Mouse (Mus musculus) heart, embryonic 12.5 days (tissue): ENCODE data around the gene Fam196b. TPM values are rescaled to one million over a fixed set of nuclear protein-coding genes. Genes with fewer than 3 reads are reported as not detected.

ENCODE experiments used
- ATAC-seq: fragments of 200-750 bp; cut with Nextera tagmentation; 2 replicates; pipeline ENCODE4 v1.8.0; 2017; ENCODE audit warnings: moderate TSS enrichment, moderate library complexity; ENCODE audit not compliant: insufficient number of reproducible peaks, low FRiP score
- H3K27ac ChIP-seq: fragments of 300-500 bp; sonication (generic); 2 replicates; pipeline ENCODE4 v1.5.1; 2016; ENCODE audit warnings: mild to moderate bottlenecking, moderate library complexity; ENCODE audit not compliant: poor library complexity, severe bottlenecking
- H3K27me3 ChIP-seq: fragments of 300-500 bp; sonication (generic); replicated peaks from 2 replicates; pipeline ENCODE4 v1.6.1; 2016; ENCODE audit warnings: mild to moderate bottlenecking, moderate library complexity
- H3K36me3 ChIP-seq: fragments of 300-500 bp; sonication (generic); 2 replicates; pipeline ENCODE4 v1.6.1; 2016; ENCODE audit warnings: mild to moderate bottlenecking, moderate library complexity
- H3K4me1 ChIP-seq: fragments of 300-500 bp; sonication (generic); replicated peaks from 2 replicates; pipeline ENCODE4 v1.6.1; 2016; ENCODE audit warnings: mild to moderate bottlenecking
- H3K4me2 ChIP-seq: fragments of 300-500 bp; sonication (generic); 2 replicates; pipeline ENCODE4 v1.6.1; 2016; ENCODE audit warnings: mild to moderate bottlenecking, moderate library complexity
- H3K4me3 ChIP-seq: fragments of 300-500 bp; sonication (generic); 2 replicates; pipeline ENCODE4 v1.5.1; 2016; ENCODE audit warnings: mild to moderate bottlenecking
- H3K9ac ChIP-seq: fragments of 300-500 bp; sonication (generic); 2 replicates; pipeline ENCODE4 v1.6.1; 2016; ENCODE audit warnings: mild to moderate bottlenecking, moderate library complexity
- H3K9me3 ChIP-seq: fragments of 300-500 bp; sonication (generic); replicated peaks from 2 replicates; pipeline ENCODE4 v1.6.1; 2016; ENCODE audit warnings: mild to moderate bottlenecking, moderate library complexity
- WGBS: fragments of 180-500 bp; shearing (Covaris S2); methylation state at CpG from one replicate; pipeline ENCODE4 v1.1.7; 2016; 5-methylcytosine and 5-hydroxymethylcytosine counted together
- polyA plus RNA-seq: library from polyadenylated mRNA; unstranded; fragments of >200 nt; fragmentation: Nextera tagmentation; extraction: Ambion mirVana; gene quantifications from 2 replicates; pipeline ENCODE4 v1.2.1, GENCODE M21; 2016

The Fam196b gene
- polyA plus RNA-seq, 1 experiment from 2014 or later = 0.61 TPM

- no peak overlapping the region for H3K27ac ChIP-seq
- no peaks in the 10 kb centered on the region for H3K27me3 ChIP-seq
- 45% methylated on average over 7 of the region's 7 CpGs for WGBS
- H3K9ac ChIP-seq = no peak overlapping the region
- H3K4me1 ChIP-seq = peaks cover 18% of the 10 kb centered on the region
- no peak overlapping the region for H3K4me3 ChIP-seq
- H3K4me2 ChIP-seq = no peak overlapping the region
- no peaks in the 10 kb centered on the region for H3K9me3 ChIP-seq
- no peaks in the 10 kb centered on the region for H3K36me3 ChIP-seq
- ATAC-seq = no peak
These were observed 17.9 kb downstream of the Fam196b start for GRCm38 (mm10) chr11:34332344-34333031.

DNA sequence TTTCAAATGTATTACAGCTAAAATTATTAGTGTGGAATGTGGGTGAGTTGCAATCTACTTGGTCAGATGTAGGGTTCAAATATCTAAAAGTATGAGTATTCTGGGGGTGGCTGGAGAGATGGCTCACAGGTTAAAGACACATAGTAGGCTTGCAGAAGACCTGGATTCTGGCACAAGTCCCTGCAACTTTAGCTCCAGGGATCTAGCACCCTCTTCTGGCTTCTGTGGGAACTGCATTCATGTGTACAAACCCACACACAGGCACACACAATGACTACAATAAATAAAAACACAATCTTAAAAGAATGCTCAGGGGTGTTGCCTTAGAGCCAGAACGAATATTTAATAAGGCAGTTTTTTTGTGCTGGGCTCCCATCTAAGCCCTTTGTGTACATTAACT is 23.3 kb downstream of the Fam196b start:
- no peak overlapping the region for H3K4me3 ChIP-seq
- no peaks in the 10 kb centered on the region for H3K36me3 ChIP-seq
- H3K27me3 ChIP-seq = no peaks in the 10 kb centered on the region
- no peak overlapping the region for H3K27ac ChIP-seq
- H3K4me1 ChIP-seq = peaks cover 32% of the 10 kb centered on the region
- no peak overlapping the region for H3K4me2 ChIP-seq
- H3K9me3 ChIP-seq = 0 out of 2 replicates have a peak, but pooled peaks cover 2% of the 10 kb centered on the region
- no peak for ATAC-seq
- 72% methylated on average over 1 of the region's 1 CpGs for WGBS
- no peak overlapping the region for H3K9ac ChIP-seq

GRCm38 (mm10) chr11:34339693-34340092 is 25.1 kb downstream of the Fam196b start:
- no peak overlapping the region for H3K4me3 ChIP-seq
- ATAC-seq = no peak
- H3K36me3 ChIP-seq = no peaks in the 10 kb centered on the region
- WGBS = 59% methylated on average over 5 of the region's 5 CpGs
- peaks cover 42% of the 10 kb centered on the region for H3K4me1 ChIP-seq
- H3K4me2 ChIP-seq = no peak overlapping the region
- no peak overlapping the region for H3K9ac ChIP-seq
- no peaks in the 10 kb centered on the region for H3K27me3 ChIP-seq
- 0 out of 2 replicates have a peak, but pooled peaks cover 2% of the 10 kb centered on the region for H3K9me3 ChIP-seq
- no peak overlapping the region for H3K27ac ChIP-seq

- Histone ChIP-seq H3K9me3 (no peaks in the 10 kb centered on the region), H3K4me2 (0 out of 2 replicates have a peak overlapping the region, but pooled peaks have one; percentile 4), H3K9ac (no peak overlapping the region), H3K27me3 (no peaks in the 10 kb centered on the region), H3K36me3 (no peaks in the 10 kb centered on the region), H3K4me1 (peaks cover 45% of the 10 kb centered on the region), H3K4me3 (no peak overlapping the region), H3K27ac (peak overlapping the region; percentile 56)
- ATAC-seq = peak; percentile 37
- WGBS = 35% methylated on average over 4 of the region's 4 CpGs
These were observed 29.2 kb downstream of the Fam196b start for GRCm38 (mm10) chr11:34343742-34344307.

- no peaks in the 10 kb centered on the region for H3K36me3 ChIP-seq
- WGBS = 57% methylated on average over 5 of the region's 5 CpGs
- H3K9ac ChIP-seq = no peak overlapping the region
- peaks cover 44% of the 10 kb centered on the region for H3K4me1 ChIP-seq
- no peaks in the 10 kb centered on the region for H3K27me3 ChIP-seq
- no peak overlapping the region for H3K4me3 ChIP-seq
- no peaks in the 10 kb centered on the region for H3K9me3 ChIP-seq
- ATAC-seq = no peak
- peak overlapping the region; percentile 56 for H3K27ac ChIP-seq
- H3K4me2 ChIP-seq = 0 out of 2 replicates have a peak overlapping the region, but pooled peaks have one; percentile 4
These were observed 29.7 kb downstream of the Fam196b start for GRCm38 (mm10) chr11:34344310-34344709.

DNA sequence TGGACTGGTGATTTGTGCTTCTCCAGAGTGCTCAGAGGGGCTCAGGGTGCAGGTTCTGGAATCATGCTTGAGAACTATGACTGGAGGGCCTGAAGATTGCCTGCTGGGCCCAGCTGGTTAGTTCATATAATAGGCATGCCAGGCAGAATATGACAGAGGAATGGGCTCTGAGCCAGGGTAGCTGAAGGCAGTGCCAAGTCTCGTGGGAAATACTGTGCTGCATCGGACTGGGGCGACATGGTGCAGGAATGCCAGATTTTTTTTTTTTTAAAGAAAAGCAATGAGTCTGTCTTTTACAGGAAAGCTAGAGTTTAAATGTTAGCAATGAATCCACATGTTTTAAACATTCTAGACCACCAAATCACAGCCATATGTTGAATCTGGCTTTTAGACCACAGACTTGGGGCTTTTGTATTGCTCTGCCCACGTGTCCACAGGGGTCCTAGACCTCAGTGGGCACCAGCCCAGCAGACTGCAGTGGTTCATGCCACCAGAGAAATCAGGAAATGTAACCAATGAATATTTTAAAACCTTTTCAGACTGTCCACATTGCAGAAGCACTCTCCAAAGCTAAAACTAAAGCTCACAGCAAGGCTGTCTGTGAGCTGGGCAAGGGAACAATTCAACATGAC is 33.8 kb downstream of the Fam196b start:
- no peak overlapping the region for H3K9ac ChIP-seq
- WGBS = 60% methylated on average over 4 of the region's 4 CpGs
- no peak for ATAC-seq
- H3K27me3 ChIP-seq = no peaks in the 10 kb centered on the region
- H3K4me1 ChIP-seq = peaks cover 20% of the 10 kb centered on the region
- H3K36me3 ChIP-seq = no peaks in the 10 kb centered on the region
- H3K27ac ChIP-seq = no peak overlapping the region
- H3K9me3 ChIP-seq = no peaks in the 10 kb centered on the region
- H3K4me2 ChIP-seq = no peak overlapping the region
- H3K4me3 ChIP-seq = no peak overlapping the region

- ATAC-seq = no peak
- Histone ChIP-seq H3K4me1 (peaks cover 9% of the 10 kb centered on the region), H3K9ac (no peak overlapping the region), H3K36me3 (no peaks in the 10 kb centered on the region), H3K4me3 (no peak overlapping the region), H3K27ac (no peak overlapping the region), H3K9me3 (no peaks in the 10 kb centered on the region), H3K4me2 (no peak overlapping the region), H3K27me3 (no peaks in the 10 kb centered on the region)
- 87% methylated on average over 10 of the region's 10 CpGs for whole genome bisulfite sequencing
These were observed 34.9 kb downstream of the Fam196b start for GRCm38 (mm10) chr11:34349453-34350056.

- no peaks in the 10 kb centered on the region; the same call in 1 of the 2 replicates for H3K4me1 ChIP-seq
- no peaks in the 10 kb centered on the region for H3K9me3 ChIP-seq
- no peaks in the 10 kb centered on the region for H3K27me3 ChIP-seq
- no peak for ATAC-seq
- no peak overlapping the region for H3K4me3 ChIP-seq
- H3K4me2 ChIP-seq = no peak overlapping the region
- H3K27ac ChIP-seq = no peak overlapping the region
- WGBS = 61% methylated on average over 12 of the region's 12 CpGs
- no peak overlapping the region for H3K9ac ChIP-seq
- no peaks in the 10 kb centered on the region for H3K36me3 ChIP-seq
These were observed 40.8 kb downstream of the Fam196b start for GRCm38 (mm10) chr11:34355406-34355805.

DNA sequence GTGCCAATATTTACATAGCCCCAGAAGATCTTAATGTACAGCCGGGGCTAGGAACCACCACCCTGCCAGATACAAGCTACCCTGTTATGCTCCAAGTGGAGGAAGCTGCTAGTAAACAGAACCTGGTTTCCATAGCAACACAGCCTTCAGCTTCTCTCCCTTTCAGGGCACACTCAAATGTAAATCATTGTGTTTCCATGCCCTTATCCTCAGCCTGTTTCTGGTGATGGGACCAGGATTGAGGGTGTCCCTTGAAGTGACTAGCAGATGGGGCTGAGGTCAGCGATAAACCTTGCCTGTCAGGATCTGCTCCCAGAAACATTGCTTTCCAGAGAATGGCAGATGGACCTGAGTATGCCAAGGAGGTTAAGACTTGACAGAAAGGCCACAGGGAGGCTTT is 41.5 kb downstream of the Fam196b start:
- Histone ChIP-seq H3K4me2 (no peak overlapping the region), H3K27ac (no peak overlapping the region), H3K9ac (no peak overlapping the region), H3K36me3 (no peaks in the 10 kb centered on the region), H3K4me3 (no peak overlapping the region), H3K4me1 (no peaks in the 10 kb centered on the region; the same call in 1 of the 2 replicates), H3K9me3 (no peaks in the 10 kb centered on the region), H3K27me3 (no peaks in the 10 kb centered on the region)
- no peak for ATAC-seq
- WGBS = 56% methylated on average over 2 of the region's 2 CpGs

- no peaks in the 10 kb centered on the region for H3K27me3 ChIP-seq
- no peak overlapping the region for H3K9ac ChIP-seq
- no peaks in the 10 kb centered on the region for H3K4me1 ChIP-seq
- no peak overlapping the region for H3K27ac ChIP-seq
- H3K9me3 ChIP-seq = no peaks in the 10 kb centered on the region
- 64% methylated on average over 4 of the region's 4 CpGs for WGBS
- ATAC-seq = no peak
- no peak overlapping the region for H3K4me3 ChIP-seq
- H3K4me2 ChIP-seq = no peak overlapping the region
- H3K36me3 ChIP-seq = no peaks in the 10 kb centered on the region
These were observed 57.6 kb downstream of the Fam196b start for GRCm38 (mm10) chr11:34372224-34372623.

- Histone ChIP-seq H3K4me2 (no peak overlapping the region), H3K4me1 (no peaks in the 10 kb centered on the region), H3K36me3 (no peaks in the 10 kb centered on the region), H3K9ac (no peak overlapping the region), H3K27me3 (no peaks in the 10 kb centered on the region), H3K9me3 (no peaks in the 10 kb centered on the region), H3K27ac (no peak overlapping the region), H3K4me3 (no peak overlapping the region)
- no peak for ATAC-seq
- WGBS = 58% methylated on average over 1 of the region's 1 CpGs
These were observed 60.9 kb downstream of the Fam196b start for GRCm38 (mm10) chr11:34375557-34375956.
